Mouse (Mus musculus) E14TG2a.4 (cell line): ENCODE measurements around the gene Mrpl40.

Experiments used
- CTCF ChIP-seq: conservative IDR thresholded peaks from 2 replicates; pipeline ENCODE4 v1.5.1; 2014; ENCODE audit warnings: low read length
- NANOG ChIP-seq: IDR thresholded peaks from 2 replicates; pipeline ENCODE4 v1.6.1; 2014; ENCODE audit warnings: borderline replicate concordance, low read length, mixed read lengths
- POU5F1 ChIP-seq: IDR thresholded peaks from 2 replicates; pipeline ENCODE4 v1.6.1; 2014; ENCODE audit warnings: low read length, borderline replicate concordance

- TF ChIP-seq CTCF: peak; percentile 13; the same call in 1 of the 2 replicates
- no peak for TF ChIP-seq POU5F1
- no peak for TF ChIP-seq NANOG
These were observed 876 bp upstream of the Mrpl40 start for GRCm38 (mm10) chr16:18877386-18878090.
